Mouse (Mus musculus): ENCODE data around the gene Hipk2.

Gene Hipk2

DNA sequence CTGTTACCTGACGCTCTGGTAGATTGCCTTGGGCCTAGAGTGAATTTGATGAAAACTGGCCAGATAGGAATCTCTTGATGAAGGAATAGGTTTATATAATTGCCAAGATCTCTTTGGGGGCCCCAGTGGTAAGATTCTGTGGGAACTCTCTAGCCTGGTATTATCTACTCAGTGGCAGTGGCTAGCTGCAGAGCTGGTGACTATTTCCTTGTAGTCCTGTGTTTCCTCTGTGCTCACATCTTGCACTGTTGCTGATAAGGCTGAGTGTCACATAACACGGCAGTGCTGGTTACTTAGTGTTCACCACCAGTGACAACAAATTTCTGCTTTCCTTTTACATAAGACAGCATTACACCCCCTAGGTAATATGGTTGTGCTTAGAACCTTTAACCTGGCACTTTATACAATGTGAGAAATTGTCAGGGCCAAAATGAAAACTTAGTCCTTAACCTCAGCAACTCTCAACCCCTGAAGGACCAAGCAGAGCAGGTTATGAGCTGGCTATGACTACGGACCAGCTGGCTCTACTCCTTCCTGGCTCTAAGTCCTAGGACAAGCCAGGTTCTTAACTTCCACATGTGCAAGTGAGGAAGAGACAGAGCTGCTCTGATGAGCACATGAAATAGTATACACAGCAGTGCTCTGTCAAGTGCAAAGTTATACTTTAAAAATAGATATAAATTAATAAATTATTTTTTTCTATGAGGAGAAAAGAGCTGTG lies 80.7 kb downstream of the Hipk2 start:
- in situ Hi-C loops (cut with MboI, MseI), result loop anchor here (10.0 kb wide), 1 partner anchor 680 kb away; no protein-coding TSS in a partner anchor

DNA sequence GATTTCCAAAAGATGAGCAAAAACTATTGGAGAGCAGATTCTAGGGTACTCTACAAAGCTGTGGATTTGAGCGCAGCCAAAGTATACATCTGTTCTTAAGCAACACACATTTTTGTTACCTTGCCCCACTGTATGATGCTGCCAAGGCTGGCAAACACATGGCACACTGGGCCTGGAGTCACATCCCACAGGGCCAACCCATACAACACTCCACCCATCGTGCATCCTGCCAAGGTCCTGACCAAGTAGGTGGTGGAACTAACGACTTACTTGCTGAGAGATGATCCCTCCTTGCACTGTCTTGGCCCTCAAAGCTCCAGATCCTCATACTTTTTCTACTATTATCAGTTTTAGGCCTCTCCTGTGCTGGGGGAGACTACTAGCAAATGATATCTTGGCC lies 83.0 kb downstream of the Hipk2 start:
- in situ Hi-C loops (cut with MboI, MseI), result loop anchor here (10.0 kb wide), 1 partner anchor 682 kb away; no protein-coding TSS in a partner anchor

- in situ Hi-C loops (cut with MboI, MseI), result no loop called here
Measured at GRCm38 (mm10) chr6:38789221-38789810, 86.6 kb downstream of the Hipk2 start.

GRCm38 (mm10) chr6:38787811-38788509 lies 88.0 kb downstream of the Hipk2 start:
- in situ Hi-C loops (cut with MboI, MseI), result no loop called here

DNA sequence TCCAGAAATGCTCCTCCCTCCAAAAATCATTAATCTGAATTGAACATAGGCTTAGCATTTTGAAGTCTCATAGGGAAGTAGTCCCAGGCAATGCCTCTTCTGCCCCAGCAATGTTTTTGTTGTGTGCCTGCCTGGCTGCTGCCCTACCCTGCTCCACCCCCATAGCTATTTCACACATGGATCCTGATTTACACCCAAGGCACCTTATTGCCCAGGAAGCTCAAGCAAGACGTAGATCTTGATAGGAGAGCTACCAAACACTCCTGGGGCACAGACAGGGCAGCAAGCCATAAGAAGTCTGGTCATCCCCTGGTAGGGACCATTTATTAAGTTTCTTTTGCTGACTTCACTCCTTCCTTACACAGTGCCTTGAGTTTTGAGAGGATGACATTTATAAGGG lies 88.8 kb downstream of the Hipk2 start:
- in situ Hi-C loops (cut with MboI, MseI), result no loop called here

DNA sequence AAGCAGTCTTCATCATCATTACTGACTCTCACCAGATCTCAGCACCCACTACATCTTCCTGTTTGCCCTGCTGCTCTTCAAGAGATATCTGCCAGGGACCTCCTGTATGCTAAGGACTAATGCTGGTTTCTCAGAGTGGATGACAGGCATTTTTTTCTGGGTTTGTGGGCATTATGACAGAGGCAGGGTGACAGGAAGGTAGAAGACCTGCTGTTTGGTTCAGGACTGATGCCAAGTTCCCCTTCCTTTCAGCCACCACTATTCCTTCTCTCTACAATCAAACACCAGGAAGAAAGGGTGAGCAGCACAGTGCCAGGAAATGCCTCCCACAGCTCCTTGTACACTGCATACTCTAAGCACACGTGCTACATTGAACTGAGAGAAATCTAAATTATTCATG lies 90.2 kb downstream of the Hipk2 start:
- in situ Hi-C loops (cut with MboI, MseI), result no loop called here

DNA sequence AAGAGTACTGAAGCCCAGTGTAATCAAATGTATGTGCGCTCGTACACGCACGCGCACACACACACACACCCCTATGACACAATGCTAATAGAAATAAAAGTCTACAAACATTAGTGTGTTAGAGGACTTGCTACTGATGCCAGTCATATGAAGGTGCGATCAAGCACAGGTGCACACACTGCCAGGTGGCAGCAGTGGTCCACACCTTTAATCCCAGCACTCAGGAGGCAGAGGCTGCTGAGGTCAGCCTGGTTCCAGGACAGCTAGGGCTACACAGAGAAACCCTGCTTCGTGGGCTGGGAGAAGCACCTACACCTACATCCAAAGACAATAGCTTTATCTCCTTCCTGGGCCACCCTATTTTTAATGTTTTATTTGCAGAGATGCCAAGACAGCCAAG lies 96.6 kb downstream of the Hipk2 start:
- in situ Hi-C loops (cut with MboI, MseI), result no loop called here

GRCm38 (mm10) chr6:38778887-38779286 lies 97.1 kb downstream of the Hipk2 start:
- in situ Hi-C loops (cut with MboI, MseI), result no loop called here

DNA sequence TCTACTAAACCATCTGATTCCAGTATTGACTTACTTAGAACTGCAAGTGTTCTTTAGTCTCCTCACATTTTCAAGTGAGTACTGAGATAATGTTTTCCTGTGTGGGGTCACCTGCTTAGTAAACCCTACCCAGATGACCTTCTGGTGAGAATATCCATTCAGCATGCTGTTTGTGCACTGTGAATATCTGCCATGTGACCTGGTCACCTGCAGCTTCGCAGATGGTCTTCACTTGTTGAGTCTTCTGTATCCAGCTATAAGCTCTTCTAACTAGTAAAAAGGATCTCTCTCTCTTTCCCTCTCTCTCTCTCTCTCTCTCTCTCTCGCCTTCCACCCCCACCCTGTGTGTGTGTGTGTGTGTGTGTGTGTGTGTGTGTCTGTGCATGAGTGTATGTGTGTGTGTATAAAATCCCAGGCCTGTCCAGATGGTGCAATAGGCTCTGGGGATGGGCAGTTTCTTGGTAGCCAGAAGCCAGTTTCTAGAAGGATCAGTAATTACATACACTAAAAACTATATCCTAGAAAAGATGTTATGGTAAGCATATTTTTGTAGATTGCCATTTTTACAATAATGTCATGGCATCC lies 99.9 kb downstream of the Hipk2 start:
- in situ Hi-C loops (cut with MboI, MseI), result no loop called here

DNA sequence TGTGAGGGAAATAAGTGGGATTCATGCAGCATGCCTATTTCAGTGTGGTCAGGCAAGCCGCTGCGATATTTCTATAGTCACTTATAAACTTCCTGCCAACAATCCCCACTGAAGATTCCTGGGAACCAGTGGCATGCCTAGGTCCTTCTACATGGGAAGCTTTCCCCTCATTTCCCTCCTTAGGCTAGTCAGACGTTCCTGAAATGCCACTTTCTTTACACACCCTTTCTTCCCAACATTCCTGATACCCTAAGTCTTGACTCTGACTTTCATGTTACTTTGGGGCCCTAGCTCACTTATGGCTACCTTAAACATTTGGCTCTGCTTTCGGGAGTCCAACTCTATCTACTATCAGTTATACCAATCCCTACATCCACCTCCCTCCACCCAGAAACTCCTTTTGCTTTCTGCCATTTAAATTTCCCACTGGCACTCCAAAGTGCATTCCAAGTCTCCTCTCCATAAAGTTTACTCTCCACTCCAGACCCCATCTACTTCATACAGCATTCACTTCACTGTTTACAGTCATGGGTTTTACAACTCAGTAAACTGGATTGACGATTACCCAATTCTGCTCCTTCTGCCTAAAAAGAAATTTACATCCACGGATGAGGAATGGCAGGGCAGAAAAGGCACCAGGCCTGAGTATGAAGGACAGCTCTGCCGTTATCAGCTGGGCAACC lies 103.0 kb downstream of the Hipk2 start:
- in situ Hi-C loops (cut with MboI, MseI), result no loop called here

- in situ Hi-C loops (cut with MboI, MseI), result no loop called here
Measured at GRCm38 (mm10) chr6:38771061-38771667, 104.8 kb downstream of the Hipk2 start.

GRCm38 (mm10) chr6:38769627-38770026 lies 106.3 kb downstream of the Hipk2 start:
- in situ Hi-C loops (cut with MboI, MseI), result no loop called here

DNA sequence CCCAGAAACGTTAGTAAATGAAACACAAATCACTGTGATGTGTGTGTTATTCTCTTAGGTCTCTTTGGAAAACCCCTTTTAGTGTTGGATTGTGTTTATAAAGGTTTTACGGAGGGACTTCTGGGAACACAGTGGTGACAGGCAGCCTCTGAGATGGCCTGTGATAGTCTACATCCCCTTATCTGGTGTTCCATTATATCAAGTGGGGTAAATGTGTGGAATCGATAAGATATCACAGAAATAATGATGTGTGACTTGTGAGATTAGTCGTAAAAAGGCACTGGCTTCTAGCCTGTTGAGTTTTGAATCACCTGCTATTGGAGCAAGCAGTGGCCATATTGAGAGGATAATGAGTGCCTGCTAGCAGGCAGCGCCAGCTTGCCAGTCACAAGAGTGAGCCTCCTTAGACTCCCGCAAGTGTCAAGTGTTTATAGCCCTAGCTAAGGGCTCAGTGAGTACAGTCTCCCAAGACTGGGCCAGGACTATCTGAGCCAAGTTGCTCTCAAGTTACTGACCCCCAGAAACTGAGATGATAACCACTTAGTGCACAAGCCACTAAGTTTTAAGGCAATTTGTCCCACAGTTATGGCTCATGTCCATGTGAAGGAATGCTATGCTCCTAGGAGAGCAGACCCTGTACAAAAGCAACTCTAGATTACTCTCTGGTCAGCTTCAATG lies 113.2 kb downstream of the Hipk2 start:
- in situ Hi-C loops (cut with MboI, MseI), result no loop called here

- in situ Hi-C loops (cut with MboI, MseI), result no loop called here
Measured at GRCm38 (mm10) chr6:38762006-38762405, 114.0 kb downstream of the Hipk2 start.

- in situ Hi-C loops (cut with MboI, MseI), result no loop called here
Measured at GRCm38 (mm10) chr6:38760911-38761706, 114.9 kb downstream of the Hipk2 start.

GRCm38 (mm10) chr6:38759922-38760620 lies 115.9 kb downstream of the Hipk2 start:
- in situ Hi-C loops (cut with MboI, MseI), result no loop called here

DNA sequence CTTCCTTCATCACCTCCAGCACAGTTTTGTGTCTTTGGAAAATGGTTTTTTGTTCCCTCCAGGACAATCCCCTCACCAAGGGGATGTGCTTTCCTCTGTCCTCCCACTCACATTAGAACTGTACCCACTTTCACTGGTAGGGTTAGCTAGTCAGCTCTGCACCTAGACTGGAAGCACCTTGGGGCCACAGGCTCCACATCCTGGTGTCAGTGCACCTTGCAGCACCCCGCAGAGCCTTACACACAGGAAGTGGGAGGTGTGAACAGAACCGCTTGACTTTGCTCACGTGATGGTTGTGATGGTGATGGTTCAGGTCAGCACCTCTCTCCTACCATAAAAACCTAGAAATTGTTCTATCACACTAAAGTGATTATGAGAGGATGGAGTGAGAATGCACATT lies 116.8 kb downstream of the Hipk2 start:
- in situ Hi-C loops (cut with MboI, MseI), result no loop called here

DNA sequence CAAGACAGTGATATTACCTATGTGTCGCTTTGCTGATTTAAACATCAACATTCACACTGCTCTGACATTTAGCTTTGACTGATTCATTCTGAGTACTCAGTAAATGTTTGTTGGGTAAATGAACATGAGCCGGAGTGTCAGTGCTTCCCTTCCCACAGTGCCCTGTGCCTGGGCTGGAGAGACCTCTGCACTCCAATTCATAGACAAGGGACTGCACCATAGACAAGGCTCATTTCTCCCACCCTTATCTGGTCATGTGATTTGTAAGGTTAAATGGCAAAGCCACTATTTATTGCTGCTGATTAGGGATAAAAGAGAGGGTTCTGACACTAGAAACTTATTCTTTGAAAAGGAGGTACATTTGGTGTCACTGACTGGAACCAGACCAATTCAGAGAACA lies 118.4 kb downstream of the Hipk2 start:
- in situ Hi-C loops (cut with MboI, MseI), result no loop called here

DNA sequence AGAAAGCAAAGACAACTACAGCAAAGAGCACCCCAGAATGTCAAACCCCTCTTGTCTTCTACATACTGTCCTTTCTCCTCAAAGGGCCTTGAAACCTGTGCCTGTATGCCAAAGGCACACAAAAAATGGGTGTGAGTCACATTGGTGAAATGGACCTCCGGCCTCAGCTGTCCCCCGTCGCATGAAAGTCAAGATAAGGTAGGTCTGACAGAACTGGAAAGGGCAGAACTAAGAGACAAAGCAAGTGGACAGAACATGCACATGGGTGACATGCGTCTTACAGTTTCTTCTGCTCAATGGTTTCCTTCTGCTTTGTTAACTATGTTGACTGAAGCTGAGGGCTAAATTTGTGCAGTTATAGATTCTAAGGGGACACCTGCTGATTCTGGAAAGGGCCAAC lies 119.0 kb downstream of the Hipk2 start:
- in situ Hi-C loops (cut with MboI, MseI), result no loop called here

Data from T-helper 1 cell (primary cell).